Mouse (Mus musculus): ENCODE measurements around the gene Olfr215.
A peak's percentile ranks its signal among the peaks of the same experiment; 100 is the strongest.

DNA sequence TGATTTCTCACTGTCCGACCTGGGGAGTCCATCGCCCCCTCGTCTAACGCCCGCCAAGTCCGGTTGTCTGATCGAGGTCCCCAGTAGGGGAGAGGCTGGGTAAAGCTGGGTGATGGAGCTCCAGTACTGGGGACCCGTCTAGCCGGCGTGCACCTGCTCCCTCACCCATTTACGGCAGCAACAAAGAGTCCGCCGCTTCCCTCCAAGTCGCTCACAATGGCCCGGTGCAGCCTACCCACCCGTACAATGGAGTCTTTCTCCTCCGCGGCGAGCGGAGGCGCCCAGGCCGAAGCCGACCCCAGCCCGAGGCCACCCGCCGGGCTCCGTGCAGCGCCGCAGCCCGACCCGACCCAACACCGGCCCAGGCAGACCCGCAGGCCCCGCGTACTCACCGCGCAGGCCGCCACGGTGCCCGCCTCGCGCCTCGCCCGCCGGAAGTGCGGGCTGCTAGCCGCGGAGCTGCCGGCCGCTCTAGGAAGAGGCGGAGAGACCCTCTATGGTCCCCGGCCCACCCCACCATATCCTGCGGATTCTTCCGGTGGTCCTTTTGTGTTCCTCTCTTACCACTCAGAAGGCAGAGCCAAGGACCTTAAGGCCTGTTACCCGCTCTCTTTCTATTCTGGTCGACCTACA, 44.7 kb upstream of the Olfr215 start, which contains the start of gene Zfp422:
- TF ChIP-seq CTCF (IDR thresholded peaks at IDR 0.05; ENCODE audit: borderline replicate concordance, insufficient read depth, low read length): no peak
- peak; percentile 67 for TF ChIP-seq POLR2A (IDR thresholded peaks at IDR 0.05; ENCODE audit: low read depth, low read length)
